Mouse (Mus musculus): ENCODE measurements at regions not wholly inside any gene's neighbourhood (a gene's known extent, or its start where the extent isn't known, plus 50 kb on each side); places are given as distances from the start of the nearest gene placed in this dataset.

GRCm38 (mm10) chr12:25529537-25529936 lies 432.6 kb upstream of the Id2 start:
- TF ChIP-seq CTCF (conservative IDR thresholded peaks at IDR 0.05; ENCODE audit: low read length) = no peak
- no peak for TF ChIP-seq NANOG (IDR thresholded peaks at IDR 0.05; ENCODE audit: borderline replicate concordance, low read length)
- no peak for TF ChIP-seq POU5F1 (IDR thresholded peaks at IDR 0.05; ENCODE audit: borderline replicate concordance, low read length)
